Mouse (Mus musculus) liver, postnatal 0 days (tissue): Measurements from ENCODE around the gene Gfer.

Source experiments
- CTCF ChIP-seq: sonication (generic); IDR thresholded peaks from 2 replicates; pipeline ENCODE4 v1.5.1; 2016; ENCODE audit warnings: antibody characterized with exemption, low read depth
- EP300 ChIP-seq: IDR thresholded peaks from 2 replicates; pipeline ENCODE4 v1.6.1; 2016; ENCODE audit warnings: antibody characterized with exemption, low read depth, mild to moderate bottlenecking

DNA sequence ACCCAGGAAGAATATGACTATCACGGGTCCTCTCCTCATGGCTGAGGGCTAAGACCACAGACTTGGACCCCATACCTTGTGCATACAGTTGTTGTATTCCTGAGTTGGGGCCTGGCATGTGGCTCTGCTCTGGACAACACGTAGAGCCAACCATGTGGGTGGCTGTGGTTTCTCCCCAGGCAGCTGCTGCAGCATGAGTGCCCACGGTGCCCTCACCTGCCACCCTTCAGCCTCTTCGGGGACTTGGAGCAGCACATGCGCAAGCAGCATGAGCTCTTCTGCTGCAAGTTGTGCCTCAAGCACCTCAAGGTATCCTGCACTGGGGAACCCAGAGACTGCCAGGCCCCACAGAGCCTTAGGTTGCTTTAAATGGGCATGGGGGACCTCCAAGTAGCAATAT lies 19.1 kb downstream of the Gfer start:
- TF ChIP-seq EP300, result no peak
- no peak for TF ChIP-seq CTCF
